Comparison of ENCODE assay signal across 8 mouse cellular contexts in genomic region chr8:4259125-4259804, GRCm38 (mm10). TPM values are rescaled to one million over a fixed set of nuclear protein-coding genes. Genes with fewer than 3 reads are reported as not detected.
DNase-seq lines count a peak whose midpoint lies in the region; ATAC-seq and TF ChIP-seq lines count a peak whose summit lies in the region.

Gene Ctxn1 (minus strand): TSS chr8:4259274.

- peak within 1 kb of the TSS; percentile 48 for H3K27ac ChIP-seq in embryonic fibroblast, embryonic 13.5 days (ENCODE audit: insufficient read depth, low read length)
- peak within 1 kb of the TSS; percentile 92 for H3K27ac ChIP-seq in heart, embryonic 10.5 days
- H3K27ac ChIP-seq in kidney, embryonic 15.5 days: peak within 1 kb of the TSS; percentile 84
- no peak within 1 kb of the TSS for H3K27ac ChIP-seq in liver, adult 2 months (replicated peaks; ENCODE audit: insufficient read depth, low read depth, low read length)

- H3K36me3 ChIP-seq in heart, embryonic 10.5 days: peaks cover 80% of the 10 kb centered on the region
- peaks cover 71% of the 10 kb centered on the region for H3K36me3 ChIP-seq in kidney, embryonic 15.5 days
- peaks cover 5% of the 10 kb centered on the region for H3K36me3 ChIP-seq in liver, adult 2 months (ENCODE audit: control insufficient read depth, insufficient read depth, low read length)
- H3K36me3 ChIP-seq in myocyte (ENCODE audit: control insufficient read depth, insufficient read depth): peaks cover 9% of the 10 kb centered on the region

- TF ChIP-seq POLR2A in embryonic fibroblast, embryonic 13.5 days (IDR thresholded peaks at IDR 0.05; ENCODE audit: low read depth, low read length): peak; percentile 90
- TF ChIP-seq POLR2A in liver, adult 2 months (IDR thresholded peaks at IDR 0.05; ENCODE audit: extremely low read depth, insufficient read depth, low read length): no peak
- peak; percentile 63 for TF ChIP-seq POLR2A in myocyte (IDR thresholded peaks at IDR 0.05; ENCODE audit: insufficient read length, low read depth)

- peak within 1 kb of the TSS; percentile 63 for H3K4me3 ChIP-seq in embryonic fibroblast, embryonic 13.5 days (ENCODE audit: insufficient read depth, low read length)
- peak within 1 kb of the TSS; percentile 85 for H3K4me3 ChIP-seq in heart, embryonic 10.5 days
- peak within 1 kb of the TSS; percentile 71 for H3K4me3 ChIP-seq in kidney, embryonic 15.5 days (replicated peaks)
- peak within 1 kb of the TSS; percentile 33; the same call in 1 of the 2 replicates for H3K4me3 ChIP-seq in liver, adult 2 months (ENCODE audit: insufficient read depth, low read depth, low read length)
- peak within 1 kb of the TSS; percentile 31 for H3K4me3 ChIP-seq in myocyte

- H3K79me2 ChIP-seq in liver, adult 2 months (ENCODE audit: control insufficient read depth, insufficient read depth, low read length): no peaks in the 10 kb centered on the region
- no peaks in the 10 kb centered on the region for H3K79me2 ChIP-seq in myocyte (ENCODE audit: control insufficient read depth, insufficient read depth)

- peak; percentile 94 to 95 for DNase-seq in B cell, adult 2 months
- DNase-seq in brain, adult 2 months (ENCODE audit: low read depth, low spot score): peak; percentile 92
- peak; percentile 97 for DNase-seq in heart, embryonic 10.5 days (ENCODE audit: low spot score)
- peak; percentile 68 for DNase-seq in liver, adult 2 months (ENCODE audit: extremely low read depth, low read depth, low spot score)
- peak; percentile 95 to 98 for DNase-seq in spleen, postnatal 4 days (ENCODE audit: low spot score in 2 of 2)

- TF ChIP-seq CTCF in embryonic fibroblast, embryonic 13.5 days (IDR thresholded peaks at IDR 0.05; ENCODE audit: borderline replicate concordance, insufficient read depth, low read length): no peak
- TF ChIP-seq CTCF in liver, adult 2 months (IDR thresholded peaks at IDR 0.05; ENCODE audit: low read depth, low read length): no peak

- peak within 1 kb of the TSS; percentile 71 for H3K9ac ChIP-seq in kidney, embryonic 15.5 days
- H3K9ac ChIP-seq in liver, adult 2 months (ENCODE audit: low read depth, low read length): no peak within 1 kb of the TSS

- peak within 1 kb of the TSS; percentile 81 for H3K4me2 ChIP-seq in kidney, embryonic 15.5 days
- peak within 1 kb of the TSS; percentile 77 for H3K4me2 ChIP-seq in myocyte (ENCODE audit: low read depth)

- H3K4me1 ChIP-seq in embryonic fibroblast, embryonic 13.5 days (ENCODE audit: control insufficient read depth, insufficient read depth, low read length): peaks cover 8% of the 10 kb centered on the region
- H3K4me1 ChIP-seq in heart, embryonic 10.5 days: peaks cover 31% of the 10 kb centered on the region
- H3K4me1 ChIP-seq in kidney, embryonic 15.5 days: peaks cover 35% of the 10 kb centered on the region
- H3K4me1 ChIP-seq in liver, adult 2 months (ENCODE audit: control insufficient read depth, insufficient read depth, low read length): peaks cover 3% of the 10 kb centered on the region; the same call in 1 of the 2 replicates

- peak; percentile 93 for ATAC-seq in kidney, embryonic 15.5 days (replicated peaks; ENCODE audit: low FRiP score)

- H3K27me3 ChIP-seq in heart, embryonic 10.5 days (ENCODE audit: insufficient read depth, poor library complexity, severe bottlenecking): no peaks in the 10 kb centered on the region
- no peaks in the 10 kb centered on the region for H3K27me3 ChIP-seq in kidney, embryonic 15.5 days
- H3K27me3 ChIP-seq in liver, adult 2 months (ENCODE audit: control insufficient read depth, insufficient read depth, low read length): no peaks in the 10 kb centered on the region
- no peaks in the 10 kb centered on the region for H3K27me3 ChIP-seq in myocyte (ENCODE audit: control insufficient read depth, insufficient read depth, insufficient read length)

- WGBS in heart, embryonic 10.5 days: 7% methylated on average over 33 of the region's 33 CpGs
- WGBS in kidney, embryonic 15.5 days: 5% methylated on average over 32 of the region's 33 CpGs
- 12% methylated on average over 26 of the region's 33 CpGs for WGBS in liver, adult 2 months

- peak within 1 kb of the TSS; percentile 22 for H3ac ChIP-seq in myocyte (ENCODE audit: control insufficient read depth, insufficient read length)

- no peaks in the 10 kb centered on the region for H3K9me3 ChIP-seq in heart, embryonic 10.5 days
- no peaks in the 10 kb centered on the region for H3K9me3 ChIP-seq in kidney, embryonic 15.5 days (replicated peaks)

TF ChIP-seq in myocyte, 11 proteins besides CTCF, POLR2A, EP300 and RAD21:
- TF ChIP-seq E2F4 (IDR thresholded peaks at IDR 0.05; ENCODE audit: insufficient read depth): no peak
- peak; percentile 95 for TF ChIP-seq POLR2AphosphoS2 (IDR thresholded peaks at IDR 0.05; ENCODE audit: insufficient read length, low read depth)

RNA-seq across cellular contexts. Expression of gene Ctxn1, which starts in this region (rescaled TPM):
- polyA plus RNA-seq in embryonic fibroblast, embryonic 13.5 days (2011; ENCODE audit: insufficient read length, low read depth, missing spikeins): 56.7 and 63.9 TPM in 2 replicates
- 33.2 and 59.1 TPM in 2 replicates for polyA plus RNA-seq in heart, embryonic 10.5 days (2016; fragmentation: Nextera tagmentation; extraction: Ambion mirVana)
- 98.6 and 110 TPM in 2 replicates for polyA plus RNA-seq in kidney, embryonic 15.5 days (2015; fragmentation: Nextera tagmentation; extraction: Ambion mirVana)
- 0.28 TPM in 1 of 2 replicates, not detected in the other for total RNA-seq in liver, adult 2 months (2014; rRNA removed)
- 0.98 and 2.0 TPM in 2 replicates for polyA plus RNA-seq in liver, adult 2 months (2012; rRNA removed)
- polyA plus RNA-seq in myocyte (2012; fragmentation: generic; extraction: Trizol): 32.6 TPM

Comparison
In these comparisons a context has a peak if more than half of its experiments do, and no peak if none do; other contexts are left out.
1. RNA of gene Ctxn1 (polyA plus RNA-seq): 98.6 to 110 TPM in kidney, embryonic 15.5 days, 33.2 to 59.1 TPM in heart, embryonic 10.5 days, 56.7 to 63.9 TPM in embryonic fibroblast, embryonic 13.5 days and 32.6 TPM in myocyte (single experiment); 0.98 to 2.0 TPM in liver, adult 2 months; every median in the first group is over 10 times any median in the second.
2. H3K4me3 ChIP-seq: peak in every context shown above with its lines; median percentile 85 in heart, embryonic 10.5 days; 71 in kidney, embryonic 15.5 days; 63 in embryonic fibroblast, embryonic 13.5 days; 33 in liver, adult 2 months; 31 in myocyte.
3. Peak in every context shown above with its lines, with median percentiles within 50 percentile points of each other: DNase-seq.